Mouse (Mus musculus) left cerebral cortex, postnatal 10 days (tissue): ENCODE results near the gene Nek6. TPM values are rescaled to one million over a fixed set of nuclear protein-coding genes. Genes with fewer than 3 reads are reported as not detected.
A peak's percentile ranks its signal among the peaks of the same experiment; 100 is the strongest.

ENCODE experiments used
- DNase-seq, 2 experiments: peaks; one replicate each; pipeline ENCODE4 v3.0.0; 2021 to 2022; ENCODE audit warnings: low spot score in 2 of 2, mixed read lengths in 1 of 2; ENCODE audit errors: extremely low spot score in 1 of 2
- intact Hi-C: fragments of 180-260 bp; cut with DNase I; formaldehyde crosslinking; loops from one replicate; pipeline ENCODE4 v1.15.1; 2025
- total RNA-seq, 2 experiments: library from RNA; stranded (reverse); gene quantifications; 2 replicates each; pipeline ENCODE4 v1.2.3; 2021

Gene Nek6
- 10 to 100 TPM; 34.2 to 37.0 TPM for total RNA-seq

DNA sequence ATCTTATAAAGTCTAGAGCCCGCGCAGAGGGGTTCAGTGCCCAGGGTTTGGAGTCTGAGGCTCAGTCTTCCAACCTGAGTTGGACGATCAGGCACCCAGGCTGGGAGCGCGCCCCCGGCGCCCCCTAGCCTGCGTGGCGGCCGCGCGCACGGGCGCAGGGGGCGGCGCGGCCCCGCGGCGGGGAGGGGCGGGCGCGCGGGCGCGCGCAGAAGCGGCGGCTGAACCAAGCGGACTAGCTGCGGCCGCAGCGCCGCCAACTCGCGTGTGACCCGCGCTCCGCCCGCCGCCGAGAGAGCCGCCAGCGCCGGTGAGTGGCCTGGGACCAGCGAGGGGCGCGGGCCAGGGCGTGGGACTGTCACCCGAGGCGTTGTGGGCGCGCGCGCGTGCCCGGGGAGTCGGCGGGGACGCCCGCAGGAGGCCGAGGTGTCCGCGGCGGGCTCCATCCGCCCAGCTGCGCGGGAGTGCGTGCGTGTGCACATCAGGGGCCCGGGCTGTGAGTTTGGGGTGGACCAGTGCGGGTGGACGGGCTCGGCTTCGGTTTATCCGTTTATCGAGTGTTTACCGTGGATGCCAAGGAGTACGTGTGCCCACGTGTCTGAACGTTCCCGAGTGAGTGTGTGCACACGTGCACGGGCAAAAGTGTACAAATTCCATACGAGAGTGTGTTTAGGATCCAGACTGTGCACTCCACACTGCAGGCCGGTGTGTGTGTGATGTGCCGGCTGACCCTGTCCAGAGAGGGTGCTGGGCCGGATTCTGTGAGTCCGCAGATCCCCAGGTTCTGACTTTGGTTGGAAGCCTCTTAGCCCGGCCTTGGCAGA lies at the start of gene Nek6:
Gene Nek6 (plus strand): TSS at position 157 of the 821 bp plus-strand sequence.
- intact Hi-C loops: no loop called here
- DNase-seq: peak in 1 of 2 experiments; percentile 84

DNA sequence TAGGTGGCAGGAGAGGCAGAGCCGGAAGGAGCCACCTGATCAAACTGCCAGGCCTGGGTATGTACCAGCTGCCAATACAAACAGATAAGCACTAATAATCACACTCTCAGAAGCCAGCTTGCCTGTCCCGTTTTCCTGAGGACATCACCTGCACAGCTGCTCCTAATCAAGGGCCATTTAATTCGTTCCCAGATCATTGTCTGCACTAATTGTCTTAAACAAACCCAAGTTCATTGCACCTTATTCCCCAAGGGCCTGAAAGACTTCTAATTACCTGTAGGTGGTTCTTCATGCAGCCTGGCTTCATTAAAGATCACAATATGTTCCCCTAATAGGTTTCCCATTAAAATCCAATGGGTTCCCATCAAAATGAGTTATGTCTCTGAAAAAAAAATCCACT lies 49.1 kb upstream of the Nek6 start:
- no peak for DNase-seq
- intact Hi-C loops: no loop called here

DNA sequence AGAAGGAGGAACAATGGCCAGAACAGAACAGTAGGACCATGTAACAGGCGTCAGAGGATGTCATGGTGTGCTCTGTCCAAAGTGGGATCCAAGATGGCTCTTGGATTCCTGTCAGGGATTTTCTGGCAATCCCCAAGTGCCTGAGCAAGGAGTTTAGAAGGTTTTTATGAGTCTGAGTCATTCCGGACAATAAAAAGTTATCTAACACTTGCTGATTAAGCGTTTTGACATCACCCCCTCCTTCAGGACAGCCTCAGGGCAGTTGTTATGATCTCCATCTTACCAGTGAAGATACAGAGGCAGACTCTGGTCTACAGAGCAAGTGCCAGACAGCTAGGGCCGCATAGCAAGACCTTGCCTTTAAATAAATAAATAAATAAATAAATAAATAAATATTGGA lies 42.6 kb upstream of the Nek6 start:
- no peak for DNase-seq
- intact Hi-C loops: no loop called here

DNA sequence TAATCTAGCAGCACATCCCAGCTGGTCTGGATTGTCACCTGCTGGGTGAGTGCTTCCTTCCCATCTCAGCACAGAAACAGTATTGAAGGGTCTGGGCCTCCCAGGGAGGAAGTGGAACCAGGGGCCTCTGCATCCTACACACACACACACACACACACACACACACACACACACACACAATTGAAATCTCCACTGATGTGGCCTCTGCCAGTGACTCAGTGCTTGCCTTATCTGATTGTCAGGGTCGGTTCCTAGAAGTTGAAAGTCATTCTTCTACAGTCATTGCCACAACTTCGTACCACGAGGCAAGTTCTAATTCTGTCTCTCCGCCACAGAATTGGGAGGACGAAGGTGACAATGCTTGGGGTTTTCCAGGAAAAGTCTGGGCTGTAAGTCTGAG lies 39.7 kb upstream of the Nek6 start:
- intact Hi-C loops: no loop called here
- no peak for DNase-seq

DNA sequence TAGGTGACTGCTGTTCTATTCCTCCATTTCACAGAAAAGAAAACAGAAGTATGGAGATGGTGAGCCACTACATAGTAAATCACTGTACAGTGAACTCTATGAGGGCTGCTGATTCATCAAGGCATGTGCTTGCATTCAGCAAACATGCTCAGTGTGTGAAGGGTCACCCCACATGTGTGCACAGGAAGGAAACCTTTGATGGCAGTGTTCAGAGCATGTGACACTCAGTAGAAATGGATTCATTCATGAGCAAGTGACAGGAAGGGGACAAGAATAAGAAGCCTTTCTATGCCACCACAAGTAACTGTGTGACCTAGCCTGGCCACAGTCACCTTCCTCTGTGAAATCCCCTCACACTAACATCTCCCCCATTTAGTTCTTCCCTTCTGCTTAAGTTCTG lies 38.6 kb upstream of the Nek6 start:
- no peak for DNase-seq
- intact Hi-C loops: no loop called here

DNA sequence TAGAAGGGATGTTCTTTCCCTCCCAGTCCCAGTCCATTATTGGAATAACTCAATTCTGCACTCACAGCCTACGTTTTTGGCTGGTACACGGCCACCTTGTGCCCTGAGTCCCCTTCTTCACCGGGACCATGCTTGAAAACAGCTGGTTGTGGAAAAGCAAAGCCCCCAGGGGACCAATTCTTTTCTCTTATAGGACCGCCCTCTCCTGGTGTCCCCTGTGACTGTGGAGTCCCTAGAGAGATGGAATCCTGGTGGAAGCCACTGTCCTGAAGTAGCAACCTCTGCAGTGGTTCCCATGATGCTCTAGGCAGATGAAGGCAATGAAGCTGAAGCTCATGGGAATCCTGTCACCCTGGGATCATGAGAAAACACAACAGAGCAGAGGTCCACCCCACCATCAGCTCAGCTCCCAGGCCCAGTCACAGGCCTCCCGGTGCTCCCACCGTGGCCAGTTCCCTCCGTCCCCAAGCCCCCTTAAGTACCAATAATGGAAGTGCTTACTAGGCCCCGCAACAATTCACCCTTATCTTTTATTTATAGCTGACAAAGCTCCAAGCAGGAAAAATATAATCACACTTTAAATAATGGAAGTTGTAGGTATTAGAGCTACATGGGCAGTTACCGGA lies 34.5 kb upstream of the Nek6 start:
- intact Hi-C loops: no loop called here
- no peak for DNase-seq

DNA sequence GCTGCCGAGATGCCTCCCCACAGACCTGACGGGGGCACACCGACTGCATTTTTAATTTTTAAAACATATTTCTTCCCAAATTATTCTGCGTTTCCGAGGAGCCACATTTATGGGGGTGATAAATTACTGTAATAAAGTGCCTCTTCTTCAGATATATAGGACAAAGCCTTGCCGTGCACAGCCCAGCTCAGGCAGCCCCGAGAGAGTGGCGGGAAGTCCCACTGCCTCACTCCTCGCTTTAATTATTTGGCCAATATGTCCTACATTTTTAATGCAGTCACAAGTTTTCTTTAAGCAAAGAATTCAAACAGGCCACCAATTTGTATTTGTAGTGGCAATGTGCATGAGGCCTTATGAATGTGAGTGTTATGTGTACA lies 34.0 kb upstream of the Nek6 start:
- DNase-seq: no peak
- intact Hi-C loops: no loop called here

DNA sequence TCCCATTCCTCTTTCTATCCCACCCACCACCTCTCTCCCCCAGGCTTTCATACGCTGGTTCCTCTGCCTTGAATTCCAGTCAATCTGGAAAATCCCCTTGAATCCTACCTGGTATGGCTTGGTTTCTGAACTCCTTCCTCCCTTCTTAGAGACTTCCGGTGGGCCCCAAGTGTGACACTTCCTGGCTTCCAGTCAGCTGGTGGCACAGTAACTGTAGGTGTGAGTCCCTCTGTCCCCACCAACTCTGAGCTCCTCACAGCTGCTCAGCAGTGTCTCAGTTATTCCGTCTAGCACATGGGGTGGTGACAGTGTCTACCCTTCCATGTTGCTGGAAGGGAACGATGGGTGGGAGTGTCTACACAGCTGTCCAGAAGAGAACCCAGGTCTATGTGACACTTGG lies 32.8 kb upstream of the Nek6 start:
- intact Hi-C loops: no loop called here
- no peak for DNase-seq

DNA sequence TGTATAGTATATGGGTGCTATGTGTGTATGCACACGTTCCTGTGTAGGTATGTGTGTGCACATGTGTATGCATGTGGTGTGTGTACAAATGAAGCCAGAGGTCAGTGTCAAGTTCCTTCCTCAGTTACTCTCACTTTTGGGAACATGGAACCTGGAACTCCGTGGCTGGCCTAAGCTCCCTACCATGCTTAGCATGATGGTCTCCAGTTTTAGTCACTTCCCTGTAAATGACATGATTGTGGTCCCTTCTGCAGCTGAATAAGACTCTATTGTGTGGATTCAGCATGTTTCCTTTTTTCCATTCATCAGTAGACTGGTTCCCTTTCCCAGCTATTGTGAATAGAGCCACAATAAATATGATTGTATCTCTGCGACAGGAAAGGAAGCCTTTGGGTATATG lies 31.9 kb upstream of the Nek6 start:
- DNase-seq: no peak
- intact Hi-C loops: no loop called here

DNA sequence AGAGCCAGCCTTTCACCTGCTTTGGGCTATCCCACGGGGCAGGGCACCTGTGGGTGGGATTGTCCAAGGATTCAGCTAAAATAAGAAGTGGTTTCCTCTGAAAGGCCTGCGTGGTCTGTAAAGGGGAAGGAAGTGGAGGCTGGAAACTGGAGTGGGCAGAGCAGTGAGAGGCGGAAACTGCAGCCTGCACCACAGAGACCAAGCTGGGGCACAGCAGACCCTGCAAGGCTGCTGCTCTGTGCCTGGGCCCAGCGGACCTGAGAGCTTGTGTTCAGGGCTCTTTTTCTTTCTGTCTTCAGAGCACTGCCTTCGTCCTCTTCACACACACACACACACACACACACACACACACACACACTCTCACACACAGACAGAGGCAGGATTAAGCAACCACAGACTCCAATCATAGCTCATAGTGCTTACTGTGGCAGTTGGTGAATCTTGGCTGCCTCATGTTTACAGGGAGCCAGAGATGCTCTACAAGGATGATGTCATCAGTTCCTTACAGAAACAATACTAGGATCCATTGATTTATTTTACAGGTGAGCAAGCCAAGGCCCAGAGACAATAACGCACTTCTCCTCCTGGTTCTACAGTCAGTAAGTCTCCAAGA lies 30.2 kb upstream of the Nek6 start:
- DNase-seq: peak in 1 of 2 experiments; percentile 43
- intact Hi-C loops: no loop called here

DNA sequence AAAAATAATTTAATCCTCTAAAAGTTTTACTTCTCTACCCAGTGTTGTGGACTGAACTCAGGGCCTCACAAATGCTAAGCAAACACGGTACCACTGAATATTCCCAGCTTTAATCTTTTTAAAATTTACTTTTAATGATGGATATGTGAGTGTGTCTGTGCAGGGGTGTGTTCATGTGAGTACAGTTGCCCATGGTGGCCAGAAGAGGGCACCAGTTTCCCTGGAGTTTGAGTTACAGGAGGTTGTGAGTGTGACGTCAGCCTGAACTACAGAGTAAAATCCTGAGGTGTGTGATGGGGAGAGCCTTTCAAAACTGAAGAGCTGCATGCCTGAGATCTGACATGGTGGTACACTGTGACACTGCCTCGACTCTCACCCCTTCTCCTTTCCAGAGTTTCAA lies 29.3 kb upstream of the Nek6 start:
- no peak for DNase-seq
- intact Hi-C loops: no loop called here

DNA sequence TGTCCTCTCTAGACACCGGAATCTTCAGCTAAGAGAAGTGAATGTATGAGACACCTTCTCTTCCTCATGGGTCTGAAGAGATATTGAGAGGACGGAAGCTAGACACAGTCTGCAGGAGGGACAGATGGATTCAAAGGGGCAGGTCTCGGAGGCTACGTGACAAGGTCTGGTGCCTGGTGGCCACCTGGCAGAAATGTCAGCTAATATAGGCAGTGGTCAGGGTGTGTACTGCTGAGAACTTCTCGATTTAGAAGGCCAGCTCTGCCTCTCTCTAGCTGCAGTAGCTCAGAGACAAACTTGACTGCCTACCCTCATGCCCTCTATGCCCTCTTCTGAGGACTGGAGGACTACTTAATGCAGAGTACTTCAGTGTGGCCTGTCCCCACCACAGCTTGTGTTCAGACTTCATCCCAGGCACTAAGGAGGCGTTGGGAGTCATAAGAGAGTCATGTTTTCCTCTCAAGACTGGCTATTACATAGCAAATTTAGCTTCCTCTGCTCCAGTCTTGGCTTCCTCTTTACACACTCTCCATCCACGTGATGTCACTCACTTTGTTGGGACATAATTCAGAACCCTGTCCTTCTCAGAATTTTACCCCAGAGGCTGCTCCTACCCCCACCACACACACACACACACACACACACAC lies 28.3 kb upstream of the Nek6 start:
- no peak for DNase-seq
- intact Hi-C loops: no loop called here

DNA sequence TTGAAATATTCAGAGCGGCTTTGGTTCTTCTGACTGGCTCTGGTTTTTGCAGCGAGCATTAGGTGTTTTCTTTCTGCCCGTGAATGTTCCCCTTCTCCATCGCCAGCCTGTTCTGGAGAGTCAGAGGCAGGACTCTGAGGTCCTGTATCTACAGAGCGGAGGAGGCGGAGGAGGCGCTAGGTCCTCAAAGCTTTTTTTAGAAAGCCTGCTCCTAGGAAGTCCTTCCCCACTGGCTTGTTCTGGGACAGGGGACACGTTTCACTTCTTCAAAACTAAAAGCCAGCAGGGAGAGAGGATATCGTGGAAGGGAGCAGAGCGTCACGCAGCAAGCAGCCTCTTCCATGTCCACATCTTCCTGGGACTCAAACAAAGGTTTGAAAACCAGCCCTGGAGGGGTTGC lies 26.9 kb upstream of the Nek6 start:
- intact Hi-C loops: no loop called here
- DNase-seq: no peak

DNA sequence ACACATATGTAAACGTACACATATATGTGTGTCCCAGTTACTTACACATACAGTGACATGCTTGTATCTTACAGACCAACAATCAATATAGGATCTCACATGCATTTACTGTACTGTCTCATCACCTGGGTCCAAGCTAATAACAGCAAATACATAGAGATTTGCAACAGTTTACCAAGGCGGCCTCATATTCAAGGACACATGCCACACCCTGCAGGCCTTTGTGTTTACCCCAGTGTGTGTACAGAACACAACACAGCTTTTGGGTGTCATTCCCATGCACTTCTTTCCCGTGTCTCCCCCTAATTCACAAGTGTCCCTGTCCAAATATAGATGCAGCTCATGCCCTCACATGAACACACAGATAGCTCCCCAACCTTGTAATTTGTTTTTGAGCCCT lies 26.0 kb upstream of the Nek6 start:
- intact Hi-C loops: no loop called here
- no peak for DNase-seq

DNA sequence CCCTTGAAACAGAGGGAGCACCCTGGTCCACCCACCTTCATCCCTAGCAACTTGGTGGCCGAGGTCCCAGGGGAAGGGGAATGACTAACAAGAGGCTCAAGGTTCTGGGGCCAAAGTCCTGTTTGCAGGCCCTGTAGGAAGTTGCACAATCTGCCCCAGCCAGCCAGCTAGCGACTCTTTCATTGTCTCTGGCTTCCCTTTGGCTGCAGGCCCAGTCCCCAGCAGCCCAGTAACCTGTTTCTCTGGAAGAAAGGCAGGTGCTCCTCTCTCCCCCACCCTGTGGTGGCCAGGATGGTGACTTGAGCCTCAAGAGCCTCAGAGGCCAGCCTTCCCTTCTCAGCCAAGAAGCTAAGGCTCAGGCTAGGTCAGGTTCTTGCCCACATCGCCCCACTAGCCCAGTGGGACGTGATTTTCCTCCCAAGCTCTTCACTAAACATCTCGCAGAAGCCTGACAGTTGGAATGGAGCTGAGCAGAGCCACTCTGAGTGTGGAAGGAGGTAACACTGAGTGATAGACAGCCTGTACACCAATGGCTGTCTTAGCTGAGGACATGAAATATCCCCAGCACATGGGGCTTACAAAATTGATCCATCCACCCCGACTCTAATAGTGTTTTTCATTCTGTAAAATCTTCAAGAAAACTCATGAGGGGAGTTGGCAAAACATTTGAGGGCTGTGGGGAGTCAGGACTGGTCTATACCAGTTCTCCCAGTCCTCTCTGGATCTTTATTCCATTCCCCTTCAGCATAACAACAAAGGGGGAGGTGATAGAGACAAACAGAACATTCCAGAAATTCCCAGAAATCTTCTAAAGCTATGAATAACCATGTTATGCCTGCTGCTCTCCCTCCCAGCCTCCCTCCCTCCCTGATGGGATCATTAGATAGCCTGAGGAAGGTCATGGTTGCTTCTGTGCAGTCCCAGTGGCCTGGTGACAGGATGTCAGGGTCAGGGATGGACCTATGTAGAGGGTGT lies 25.2 kb upstream of the Nek6 start:
- intact Hi-C loops: no loop called here
- peak in 1 of 2 experiments; percentile 88 for DNase-seq

DNA sequence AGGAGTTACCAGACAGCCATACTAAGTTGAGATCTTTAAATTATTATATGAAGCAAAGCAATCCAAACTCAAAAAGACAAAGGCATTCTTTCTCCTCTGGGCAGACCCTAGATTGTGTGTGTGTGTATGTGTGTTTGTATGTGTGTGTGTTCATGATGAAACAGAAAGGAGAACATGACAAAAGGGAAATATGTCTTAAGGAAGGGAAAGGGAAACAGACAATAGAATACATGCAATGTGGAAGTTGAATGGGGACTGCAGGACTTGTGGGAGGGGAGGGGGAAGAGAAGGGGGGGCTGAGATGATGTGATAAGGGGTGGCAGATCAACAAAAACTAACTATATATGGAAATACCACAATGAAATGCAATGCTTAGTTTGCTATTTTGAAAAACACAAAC lies 13.8 kb upstream of the Nek6 start:
- intact Hi-C loops: no loop called here
- DNase-seq: no peak

DNA sequence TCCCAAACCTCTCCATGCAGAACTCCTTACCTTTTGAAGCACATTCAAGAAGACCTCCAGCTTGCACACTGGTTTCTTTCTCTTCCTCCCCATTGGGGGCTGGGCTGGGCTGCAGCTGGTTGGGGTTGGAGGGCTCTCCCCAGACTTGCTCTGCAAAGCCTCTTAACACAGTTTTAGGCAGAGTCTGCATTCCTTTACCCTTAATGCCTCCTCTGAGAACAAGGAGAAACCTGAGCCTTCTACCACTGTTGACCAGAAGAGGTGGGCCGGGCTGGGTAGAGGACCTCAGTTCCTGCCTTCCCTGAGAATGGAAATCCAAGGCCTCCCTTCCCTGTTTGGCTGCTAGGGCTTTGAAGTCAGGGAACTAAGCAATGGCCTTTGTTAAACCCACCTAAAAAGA lies 9.8 kb upstream of the Nek6 start:
- DNase-seq: no peak
- intact Hi-C loops: no loop called here

DNA sequence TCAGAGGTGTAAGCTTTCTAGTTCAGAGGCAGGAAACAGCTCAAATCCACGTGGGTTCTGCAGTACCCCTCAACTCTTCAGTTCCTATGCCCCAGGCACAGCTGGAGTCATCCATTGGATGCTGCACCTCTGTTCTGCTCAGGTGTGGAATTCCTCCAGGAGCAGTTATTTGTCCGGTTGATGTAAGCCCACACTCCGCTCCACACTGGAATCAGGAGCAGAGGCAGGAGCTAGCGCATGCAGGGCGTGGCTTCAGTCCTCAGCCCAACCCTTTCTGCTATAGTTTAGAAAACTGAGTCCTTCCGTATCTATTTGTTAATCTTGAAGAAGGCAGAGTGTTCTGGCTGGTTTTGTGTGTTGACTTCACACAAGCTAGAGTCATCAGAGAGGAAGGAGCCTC lies 9.3 kb upstream of the Nek6 start:
- no peak for DNase-seq
- intact Hi-C loops: no loop called here

DNA sequence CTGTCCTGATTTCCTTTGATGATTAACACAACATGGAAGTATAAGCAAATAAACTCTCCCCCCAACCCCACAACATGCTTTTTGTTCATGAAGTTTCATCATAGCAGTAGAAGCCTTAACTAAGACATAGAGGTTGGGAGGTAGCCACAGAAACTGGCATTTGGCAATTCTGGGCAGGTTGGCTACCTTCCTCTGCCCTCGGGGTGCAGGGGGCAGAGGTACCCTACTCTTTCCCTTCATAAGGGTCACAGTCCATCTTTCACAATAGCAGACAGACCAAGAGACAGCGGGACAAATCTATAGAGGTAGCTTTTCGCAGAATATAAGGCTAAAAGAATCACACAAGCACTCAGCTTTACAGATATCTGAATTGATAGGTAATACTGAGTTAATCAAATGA lies 8.7 kb upstream of the Nek6 start:
- intact Hi-C loops: no loop called here
- DNase-seq: no peak
